Mouse (Mus musculus): Measurements from ENCODE around the gene Pik3c2b. TPM values are rescaled to one million over a fixed set of nuclear protein-coding genes. Genes with fewer than 3 reads are reported as not detected.

The Pik3c2b gene
- polyA plus RNA-seq, 1 experiment from 2014 or later, result 10.8 TPM

DNA sequence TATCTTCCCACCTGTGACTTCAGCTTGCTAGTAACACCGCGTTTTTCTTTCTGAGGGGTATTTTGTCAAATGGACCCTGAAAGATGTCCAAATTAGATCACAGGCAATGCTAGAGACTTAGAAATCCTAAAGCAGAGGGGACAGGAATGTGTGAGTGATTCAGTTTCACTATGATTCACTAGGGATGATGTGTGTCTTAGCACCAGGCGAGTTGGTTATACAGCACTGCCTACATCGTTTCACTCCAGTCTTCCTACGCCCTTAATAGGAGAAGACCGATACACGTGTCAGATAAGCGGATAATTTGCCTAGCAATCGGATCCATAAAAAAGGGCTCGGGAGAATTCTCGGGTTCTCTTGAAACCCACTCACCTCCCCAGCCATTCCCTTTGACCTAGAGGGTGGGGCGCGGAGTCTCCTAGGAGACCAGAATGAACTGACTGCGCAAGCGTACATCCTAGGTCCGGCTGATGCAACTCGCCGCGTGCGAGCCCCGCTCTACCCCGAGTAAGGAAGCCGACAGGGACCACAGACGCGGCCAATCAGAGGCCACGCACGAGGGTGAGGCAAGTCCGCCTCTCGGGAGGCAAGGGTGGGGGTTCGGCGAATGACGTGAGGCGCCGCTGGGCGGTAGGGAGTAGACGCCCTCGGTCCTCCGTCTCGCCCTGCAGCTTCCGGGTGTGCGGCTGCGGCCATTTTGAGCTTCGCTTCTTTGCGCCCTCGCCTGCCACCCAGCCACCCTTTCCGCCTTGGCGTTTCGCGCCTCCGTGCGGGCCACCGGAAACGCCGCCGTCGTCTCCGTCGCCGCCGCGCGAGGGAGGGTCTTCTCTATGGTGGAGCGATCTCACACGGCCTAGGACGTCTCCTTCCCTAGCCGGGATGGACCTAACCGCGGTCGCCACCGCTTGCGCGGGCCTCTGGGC is 85.4 kb downstream of the Pik3c2b start, which contains the start of gene Ppp1r15b:
Ppp1r15b (plus strand) TSS at position 506 of the 923 bp plus-strand sequence.
- no peaks in the 10 kb centered on the region for H3K27me3 ChIP-seq
- ATAC-seq (ENCODE audit: insufficient number of reproducible peaks, insufficient read depth, low FRiP score, low TSS enrichment), result peak; percentile 99
- H3K9ac ChIP-seq, result peak within 1 kb of the TSS; percentile 90
- peaks cover 45% of the 10 kb centered on the region for H3K4me1 ChIP-seq
- H3K4me2 ChIP-seq (replicated peaks), result peak within 1 kb of the TSS; percentile 99
- H3K27ac ChIP-seq, result peak within 1 kb of the TSS; percentile 98
- WGBS, result under 1% methylated on average over 72 of the region's 72 CpGs
- H3K4me3 ChIP-seq, result peak within 1 kb of the TSS; percentile 80
- no peaks in the 10 kb centered on the region for H3K9me3 ChIP-seq
- H3K36me3 ChIP-seq, result peaks cover 3% of the 10 kb centered on the region; the same call in 1 of the 2 replicates

DNA sequence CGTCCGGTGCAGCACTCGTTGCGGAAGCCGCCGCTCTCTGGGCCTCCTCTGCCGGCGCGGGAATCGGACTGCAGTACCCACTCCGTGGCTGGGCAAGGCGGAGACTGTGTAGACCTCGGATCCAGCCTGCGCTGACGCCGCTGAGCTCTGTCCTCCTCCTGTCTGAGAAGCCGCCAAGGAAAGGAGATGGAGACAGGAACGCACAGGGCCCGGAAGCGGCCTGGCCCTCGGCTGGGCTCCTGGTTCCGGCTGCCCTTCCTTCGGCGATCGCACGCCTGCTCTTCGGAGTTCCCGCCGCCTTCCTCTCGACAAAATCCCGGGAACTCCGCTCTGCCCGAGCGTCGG is 86.1 kb downstream of the Pik3c2b start:
- peaks cover 6% of the 10 kb centered on the region; the same call in 1 of the 2 replicates for H3K36me3 ChIP-seq
- H3K9me3 ChIP-seq, result no peaks in the 10 kb centered on the region
- H3K4me1 ChIP-seq, result peaks cover 46% of the 10 kb centered on the region
- H3K9ac ChIP-seq, result peak overlapping the region; percentile 90
- under 1% methylated on average over 34 of the region's 35 CpGs for WGBS
- H3K27ac ChIP-seq, result peak overlapping the region; percentile 98
- no peaks in the 10 kb centered on the region for H3K27me3 ChIP-seq
- ATAC-seq (ENCODE audit: insufficient number of reproducible peaks, insufficient read depth, low FRiP score, low TSS enrichment), result no peak
- H3K4me3 ChIP-seq, result peak overlapping the region; percentile 80
- H3K4me2 ChIP-seq (replicated peaks), result peak overlapping the region; percentile 99

DNA sequence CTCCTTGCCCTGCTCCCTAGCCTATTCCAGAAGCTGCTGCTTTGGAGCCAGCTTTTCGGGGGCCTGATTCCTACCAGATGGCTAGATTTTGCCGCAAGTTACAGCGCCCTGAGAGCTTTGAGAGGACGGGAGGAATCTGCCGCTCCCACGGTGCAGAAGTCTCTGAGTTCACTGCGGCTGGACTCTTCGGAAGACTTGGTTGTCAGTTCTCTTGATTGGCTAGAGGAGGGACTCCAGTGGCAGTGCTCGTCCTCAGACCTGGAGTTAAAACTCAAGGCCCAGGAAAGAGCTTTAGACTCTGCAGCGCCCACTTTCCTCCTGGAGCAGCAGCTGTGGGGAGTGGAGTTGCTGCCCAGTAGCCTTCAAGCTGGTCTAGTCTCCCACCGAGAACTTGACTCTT is 86.5 kb downstream of the Pik3c2b start:
- no peaks in the 10 kb centered on the region for H3K27me3 ChIP-seq
- ATAC-seq (ENCODE audit: insufficient number of reproducible peaks, insufficient read depth, low FRiP score, low TSS enrichment), result no peak
- H3K9me3 ChIP-seq, result no peaks in the 10 kb centered on the region
- peaks cover 10% of the 10 kb centered on the region for H3K36me3 ChIP-seq
- peak overlapping the region; percentile 80 for H3K4me3 ChIP-seq
- H3K27ac ChIP-seq, result peak overlapping the region; percentile 98
- peaks cover 46% of the 10 kb centered on the region for H3K4me1 ChIP-seq
- H3K9ac ChIP-seq, result peak overlapping the region; percentile 90
- WGBS, result under 1% methylated on average over 11 of the region's 11 CpGs
- peak overlapping the region; percentile 99 for H3K4me2 ChIP-seq (replicated peaks)

GRCm38 (mm10) chr1:133132388-133133326 is 87.2 kb downstream of the Pik3c2b start:
- peaks cover 16% of the 10 kb centered on the region for H3K36me3 ChIP-seq
- peak overlapping the region; percentile 99 for H3K4me2 ChIP-seq (replicated peaks)
- peak overlapping the region; percentile 98 for H3K27ac ChIP-seq
- 12% methylated on average over 26 of the region's 26 CpGs for WGBS
- H3K4me1 ChIP-seq, result peaks cover 46% of the 10 kb centered on the region
- ATAC-seq (ENCODE audit: insufficient number of reproducible peaks, insufficient read depth, low FRiP score, low TSS enrichment), result no peak
- no peaks in the 10 kb centered on the region for H3K9me3 ChIP-seq
- H3K4me3 ChIP-seq, result peak overlapping the region; percentile 80
- H3K27me3 ChIP-seq, result no peaks in the 10 kb centered on the region
- peak overlapping the region; percentile 90 for H3K9ac ChIP-seq

DNA sequence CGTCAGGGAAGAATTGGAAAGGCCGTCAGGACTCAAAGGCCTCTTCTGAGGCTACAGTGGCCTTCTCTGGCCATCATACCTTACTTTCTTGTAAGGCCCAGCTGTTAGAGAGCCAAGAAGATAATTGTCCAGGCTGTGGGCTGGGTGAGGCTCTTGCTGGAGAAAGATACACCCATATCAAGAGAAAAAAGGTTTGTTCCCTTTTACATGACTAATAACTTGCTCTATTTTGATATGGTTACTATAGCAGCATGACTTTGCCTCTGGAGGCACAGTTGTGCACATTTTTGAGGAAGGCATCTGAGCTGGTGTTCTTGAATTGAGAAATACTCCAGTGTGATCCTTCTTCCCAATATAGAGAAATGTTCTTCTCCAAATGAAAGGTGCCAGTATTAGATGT is 88.0 kb downstream of the Pik3c2b start:
- Histone ChIP-seq H3K9me3 (no peaks in the 10 kb centered on the region), H3K27me3 (no peaks in the 10 kb centered on the region), H3K27ac (no peak overlapping the region), H3K9ac (peak overlapping the region; percentile 90), H3K4me3 (peak overlapping the region; percentile 80), H3K4me1 (peaks cover 46% of the 10 kb centered on the region), H3K4me2 (replicated peaks) (peak overlapping the region; percentile 99), H3K36me3 (peaks cover 23% of the 10 kb centered on the region)
- no peak for ATAC-seq (ENCODE audit: insufficient number of reproducible peaks, insufficient read depth, low FRiP score, low TSS enrichment)
- WGBS, result 12% methylated on average over 2 of the region's 2 CpGs

- H3K9me3 ChIP-seq, result no peaks in the 10 kb centered on the region
- H3K27ac ChIP-seq, result no peak overlapping the region
- peaks cover 30% of the 10 kb centered on the region for H3K36me3 ChIP-seq
- 25% methylated on average over 4 of the region's 4 CpGs for WGBS
- peaks cover 46% of the 10 kb centered on the region for H3K4me1 ChIP-seq
- ATAC-seq (ENCODE audit: insufficient number of reproducible peaks, insufficient read depth, low FRiP score, low TSS enrichment), result no peak
- peak overlapping the region; percentile 99 for H3K4me2 ChIP-seq (replicated peaks)
- H3K4me3 ChIP-seq, result peak overlapping the region; percentile 80
- no peaks in the 10 kb centered on the region for H3K27me3 ChIP-seq
- H3K9ac ChIP-seq, result peak overlapping the region; percentile 90
These were observed 88.6 kb downstream of the Pik3c2b start for GRCm38 (mm10) chr1:133134071-133134470.

GRCm38 (mm10) chr1:133134881-133135280 is 89.4 kb downstream of the Pik3c2b start:
- peaks cover 35% of the 10 kb centered on the region for H3K36me3 ChIP-seq
- ATAC-seq (ENCODE audit: insufficient number of reproducible peaks, insufficient read depth, low FRiP score, low TSS enrichment), result no peak
- H3K9ac ChIP-seq, result peak overlapping the region; percentile 55; the same call in 1 of the 2 replicates
- 50% methylated on average over 4 of the region's 4 CpGs for WGBS
- H3K4me3 ChIP-seq, result peak overlapping the region; percentile 80
- H3K9me3 ChIP-seq, result no peaks in the 10 kb centered on the region
- peak overlapping the region; percentile 99 for H3K4me2 ChIP-seq (replicated peaks)
- no peaks in the 10 kb centered on the region for H3K27me3 ChIP-seq
- peaks cover 40% of the 10 kb centered on the region for H3K4me1 ChIP-seq
- no peak overlapping the region for H3K27ac ChIP-seq

GRCm38 (mm10) chr1:133135808-133136207 is 90.3 kb downstream of the Pik3c2b start:
- Histone ChIP-seq H3K9me3 (no peaks in the 10 kb centered on the region), H3K4me3 (peak overlapping the region; percentile 9; the same call in 1 of the 2 replicates), H3K36me3 (peaks cover 45% of the 10 kb centered on the region), H3K27me3 (no peaks in the 10 kb centered on the region), H3K4me1 (peaks cover 35% of the 10 kb centered on the region), H3K27ac (no peak overlapping the region), H3K9ac (no peak overlapping the region), H3K4me2 (replicated peaks) (peak overlapping the region; percentile 99)
- ATAC-seq (ENCODE audit: insufficient number of reproducible peaks, insufficient read depth, low FRiP score, low TSS enrichment), result no peak
- 63% methylated on average over 5 of the region's 5 CpGs for WGBS

GRCm38 (mm10) chr1:133138401-133138800 is 92.9 kb downstream of the Pik3c2b start:
- Histone ChIP-seq H3K27me3 (no peaks in the 10 kb centered on the region), H3K36me3 (peaks cover 55% of the 10 kb centered on the region)
- WGBS, result 97% methylated on average over 1 of the region's 1 CpGs

GRCm38 (mm10) chr1:133146014-133147009 is 100.8 kb downstream of the Pik3c2b start:
- Histone ChIP-seq H3K4me1 (no peaks in the 10 kb centered on the region), H3K36me3 (peaks cover 6% of the 10 kb centered on the region), H3K27me3 (no peaks in the 10 kb centered on the region), H3K27ac (no peak overlapping the region), H3K9ac (no peak overlapping the region), H3K4me3 (no peak overlapping the region), H3K4me2 (replicated peaks) (no peak overlapping the region), H3K9me3 (peaks cover 6% of the 10 kb centered on the region; the same call in 1 of the 2 replicates)
- 61% methylated on average over 22 of the region's 22 CpGs for WGBS
- ATAC-seq (ENCODE audit: insufficient number of reproducible peaks, insufficient read depth, low FRiP score, low TSS enrichment), result no peak

More at GRCm38 (mm10) chr1:133138401-133138800, 92.9 kb downstream of the Pik3c2b start:
- Histone ChIP-seq H3K4me2 (replicated peaks) (no peak overlapping the region), H3K9ac (no peak overlapping the region), H3K4me1 (peaks cover 24% of the 10 kb centered on the region), H3K4me3 (no peak overlapping the region), H3K27ac (no peak overlapping the region), H3K9me3 (no peaks in the 10 kb centered on the region)
- ATAC-seq (ENCODE audit: insufficient number of reproducible peaks, insufficient read depth, low FRiP score, low TSS enrichment), result no peak
